Mouse (Mus musculus) erythroblast, embryonic 14.5 days (primary cell): Measurements from ENCODE around the gene Pde3a.

Experiments
- GATA1 ChIP-seq: IDR thresholded peaks from 2 replicates; pipeline ENCODE4 v1.6.1; 2012; ENCODE audit warnings: low read length, inconsistent platforms, mixed read lengths
- TAL1 ChIP-seq: IDR thresholded peaks from 3 replicates; pipeline ENCODE4 v1.6.1; 2012; ENCODE audit warnings: low read length, inconsistent platforms, mixed read lengths

GRCm38 (mm10) chr6:141268871-141269270 lies 19.8 kb downstream of the Pde3a start:
- TF ChIP-seq GATA1 = no peak
- no peak for TF ChIP-seq TAL1
